Mouse (Mus musculus) frontal cortex, postnatal 14 days (tissue): Measurements from ENCODE around the gene Rtp2.

Experiments used
- DNase-seq, 2 experiments: peaks; one replicate each; pipeline ENCODE4 v3.0.0; 2022; ENCODE audit warnings: low spot score in 2 of 2

Rtp2 gene

GRCm38 (mm10) chr16:23890151-23890550 lies 42.0 kb downstream of the Rtp2 start:
- DNase-seq = no peak

GRCm38 (mm10) chr16:23887910-23888579 lies 44.1 kb downstream of the Rtp2 start:
- no peak for DNase-seq

- DNase-seq = no peak
Observed at GRCm38 (mm10) chr16:23885098-23885497, 47.1 kb downstream of the Rtp2 start.
